Mouse (Mus musculus) cerebellum, adult 2 months (tissue): ENCODE data around the gene Gm5134. TPM values are rescaled to one million over a fixed set of nuclear protein-coding genes. Genes with fewer than 3 reads are reported as not detected.

Experiments used
- DNase-seq, 2 experiments: peaks; one replicate each; pipeline ENCODE4 v3.0.0; 2021
- H3K27ac ChIP-seq: fragments of 200-500 bp; 2 replicates; pipeline ENCODE4 v1.5.1; 2012; ENCODE audit warnings: low read length, control low read depth, inconsistent platforms; ENCODE audit not compliant: insufficient read depth
- H3K27me3 ChIP-seq: fragments of 200-500 bp; 2 replicates; pipeline ENCODE4 v1.6.1; 2012; ENCODE audit warnings: inconsistent platforms, mild to moderate bottlenecking, low read length, moderate library complexity; ENCODE audit not compliant: control insufficient read depth, insufficient read depth
- H3K4me1 ChIP-seq: fragments of 200-500 bp; 2 replicates; pipeline ENCODE4 v1.6.1; 2011; ENCODE audit warnings: low read length; ENCODE audit not compliant: control insufficient read depth, insufficient read depth
- H3K4me3 ChIP-seq: fragments of 200-500 bp; replicated peaks from 2 replicates; pipeline ENCODE3; 2011; ENCODE audit warnings: mild to moderate bottlenecking, low read depth, low read length, control low read depth; ENCODE audit not compliant: insufficient read depth
- CTCF ChIP-seq: fragments of 200-500 bp; IDR thresholded peaks from 2 replicates; pipeline ENCODE4 v1.5.1; 2011; ENCODE audit warnings: low read depth, mild to moderate bottlenecking, control low read depth, low read length, moderate library complexity, borderline replicate concordance; ENCODE audit not compliant: insufficient read depth
- POLR2A ChIP-seq: fragments of 200-500 bp; IDR thresholded peaks from 2 replicates; pipeline ENCODE4 v1.6.1; 2011; ENCODE audit warnings: low read length, control low read depth, borderline replicate concordance; ENCODE audit not compliant: insufficient read depth
- WGBS: fragments of 180-500 bp; shearing (Covaris S2); methylation state at CpG from one replicate; pipeline ENCODE4 v1.1.7; 2018; 5-methylcytosine and 5-hydroxymethylcytosine counted together
- polyA plus RNA-seq: library from polyadenylated mRNA; depleted of rRNA; stranded (reverse); fragments of >200 nt; gene quantifications from 2 replicates; pipeline ENCODE4 v1.2.3, GENCODE M21; 2012

Gene Gm5134
- polyA plus RNA-seq, 1 experiment: 0.08 TPM

DNA sequence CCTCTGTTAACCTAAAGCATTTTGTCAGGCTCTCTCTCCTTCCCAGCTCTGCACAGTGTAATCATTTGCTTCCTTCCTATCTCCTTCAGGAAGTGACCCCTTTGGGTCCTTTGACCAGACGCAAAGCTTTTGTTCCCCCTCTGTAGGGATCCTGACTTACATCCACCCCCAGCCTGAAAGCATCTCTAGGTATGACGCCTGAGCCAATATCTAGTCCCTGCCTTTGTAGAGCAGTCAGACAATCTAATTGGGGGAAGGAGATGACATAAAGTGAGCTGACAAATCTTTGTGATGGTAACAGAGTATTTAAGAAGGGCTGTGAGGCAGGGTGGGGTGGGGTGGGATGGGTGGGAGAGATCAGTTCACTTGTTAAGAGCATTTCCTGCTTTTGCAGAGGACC lies 48.3 kb downstream of the Gm5134 start:
- Histone ChIP-seq H3K27me3 (no peaks in the 10 kb centered on the region), H3K4me3 (no peak overlapping the region), H3K4me1 (peaks cover 17% of the 10 kb centered on the region), H3K27ac (peak overlapping the region; percentile 85)
- 18% methylated on average over 2 of the region's 2 CpGs for WGBS
- no peak for DNase-seq
- TF ChIP-seq CTCF (no peak), POLR2A (no peak)

DNA sequence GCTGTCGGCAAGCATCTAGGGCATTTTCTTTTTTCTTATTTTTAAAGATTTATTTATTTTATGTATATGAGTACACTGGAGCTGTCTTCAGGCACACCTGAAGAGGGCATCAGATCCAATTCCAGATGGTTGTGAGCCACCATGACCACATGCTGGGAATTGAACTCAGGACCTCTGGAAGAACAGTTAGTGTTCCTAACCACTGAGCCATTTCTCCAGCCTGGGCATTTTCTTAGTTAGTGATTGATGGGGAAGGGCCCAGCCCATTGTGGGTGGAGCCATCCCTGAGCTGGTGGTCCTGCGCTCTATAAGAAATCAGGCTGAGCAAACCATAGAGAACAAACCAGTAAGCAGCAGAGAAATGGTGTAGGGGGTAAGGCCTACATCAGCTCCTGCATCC lies 48.9 kb downstream of the Gm5134 start:
- Histone ChIP-seq H3K4me1 (peaks cover 17% of the 10 kb centered on the region), H3K27ac (no peak overlapping the region; the same call in 1 of the 2 replicates), H3K4me3 (no peak overlapping the region), H3K27me3 (no peaks in the 10 kb centered on the region)
- no peak for DNase-seq
- TF ChIP-seq POLR2A: no peak
- TF ChIP-seq CTCF: no peak
- WGBS: 89% methylated on average over 2 of the region's 2 CpGs

DNA sequence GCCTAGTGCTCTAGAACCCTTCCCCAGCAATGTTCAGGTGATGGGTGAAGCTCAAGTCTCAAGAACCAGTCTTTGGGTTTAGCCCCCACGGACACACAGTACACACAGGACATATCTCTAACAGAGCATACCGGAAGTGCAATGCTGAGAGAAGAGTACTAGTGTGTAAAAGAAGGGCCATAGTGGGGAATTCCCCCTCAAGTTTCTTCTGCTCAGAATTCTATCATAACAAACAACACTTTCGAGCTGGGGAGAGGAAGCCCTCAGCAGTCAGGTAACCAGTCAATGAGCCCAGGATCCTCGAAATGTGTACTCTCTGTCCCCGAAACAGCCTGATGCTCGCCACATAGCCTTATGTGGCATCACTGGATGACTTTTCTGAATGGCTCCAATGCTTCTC lies 52.1 kb downstream of the Gm5134 start:
- DNase-seq: no peak
- no peaks in the 10 kb centered on the region for H3K27me3 ChIP-seq
- TF ChIP-seq POLR2A (no peak), CTCF (no peak)
- H3K27ac ChIP-seq: no peak overlapping the region
- no peak overlapping the region for H3K4me3 ChIP-seq
- H3K4me1 ChIP-seq: peaks cover 15% of the 10 kb centered on the region
- 96% methylated on average over 6 of the region's 6 CpGs for WGBS

DNA sequence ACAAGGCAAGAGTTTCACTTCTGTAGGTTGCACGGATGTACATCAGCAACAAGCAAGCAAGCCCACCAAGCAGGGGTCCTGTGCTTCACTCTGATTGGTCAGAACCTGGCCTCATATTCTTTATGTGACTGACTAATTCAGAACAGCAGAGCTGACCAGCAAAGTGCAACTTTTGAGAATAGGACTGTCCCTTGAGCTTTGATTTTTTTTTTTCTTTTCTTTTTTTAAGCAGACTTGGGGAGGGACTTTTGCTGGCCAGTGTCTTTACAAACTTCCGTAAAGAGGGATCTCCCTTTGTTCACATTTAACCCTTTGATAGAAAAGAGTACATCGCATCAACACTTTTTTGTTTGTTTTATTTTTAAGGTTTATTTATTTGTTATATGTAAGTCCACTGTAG lies 55.5 kb downstream of the Gm5134 start:
- no peak overlapping the region for H3K27ac ChIP-seq
- DNase-seq: no peak
- no peak overlapping the region for H3K4me3 ChIP-seq
- no peaks in the 10 kb centered on the region for H3K4me1 ChIP-seq
- H3K27me3 ChIP-seq: no peaks in the 10 kb centered on the region
- TF ChIP-seq POLR2A (no peak), CTCF (no peak)
- 67% methylated on average over 3 of the region's 3 CpGs for WGBS

DNA sequence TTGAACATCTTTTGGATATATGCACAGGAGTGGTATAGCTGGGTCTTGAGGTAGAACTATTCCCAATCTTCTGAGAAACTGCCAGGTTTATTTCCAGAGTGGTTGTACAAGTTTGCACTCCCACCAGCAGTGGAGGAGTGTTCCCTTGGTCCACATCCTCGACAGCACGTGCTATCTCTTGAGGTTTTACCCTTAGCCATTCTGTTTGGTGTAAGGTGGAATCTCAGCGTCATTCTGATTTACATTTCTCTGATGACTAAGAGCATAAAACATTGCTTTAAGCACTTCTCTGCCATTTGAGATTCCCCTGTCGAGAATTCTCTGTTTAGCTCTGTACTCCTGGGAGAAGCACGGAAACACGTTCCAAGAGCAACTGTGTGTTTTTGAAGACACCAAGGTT lies 58.6 kb downstream of the Gm5134 start:
- Histone ChIP-seq H3K4me1 (no peaks in the 10 kb centered on the region), H3K27me3 (no peaks in the 10 kb centered on the region), H3K27ac (no peak overlapping the region), H3K4me3 (no peak overlapping the region)
- 53% methylated on average over 6 of the region's 6 CpGs for WGBS
- DNase-seq: no peak
- TF ChIP-seq POLR2A (no peak), CTCF (no peak)

DNA sequence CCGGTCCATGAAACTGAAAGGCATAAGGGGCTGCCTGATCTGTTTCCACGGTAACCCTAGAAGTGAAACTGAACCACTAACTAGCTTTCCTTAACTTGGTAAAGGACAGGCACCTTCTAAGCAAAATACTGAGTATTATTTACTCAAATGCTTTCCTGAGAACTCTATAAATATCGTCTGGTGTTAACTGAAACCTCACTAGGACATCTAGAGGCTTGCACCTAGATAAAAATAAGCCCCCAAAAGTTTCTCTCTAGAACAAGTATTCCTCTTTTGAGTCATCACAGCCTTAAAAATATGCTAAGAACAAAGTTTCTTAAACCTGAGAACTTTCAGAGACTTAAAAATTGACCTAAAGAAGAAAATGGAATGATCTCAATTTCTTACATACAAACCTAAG lies 62.6 kb downstream of the Gm5134 start:
- H3K27me3 ChIP-seq: no peaks in the 10 kb centered on the region
- TF ChIP-seq CTCF (no peak), POLR2A (no peak)
- no peak overlapping the region for H3K27ac ChIP-seq
- no peak overlapping the region for H3K4me3 ChIP-seq
- WGBS: 92% methylated on average over 3 of the region's 3 CpGs
- DNase-seq: no peak
- H3K4me1 ChIP-seq: no peaks in the 10 kb centered on the region

DNA sequence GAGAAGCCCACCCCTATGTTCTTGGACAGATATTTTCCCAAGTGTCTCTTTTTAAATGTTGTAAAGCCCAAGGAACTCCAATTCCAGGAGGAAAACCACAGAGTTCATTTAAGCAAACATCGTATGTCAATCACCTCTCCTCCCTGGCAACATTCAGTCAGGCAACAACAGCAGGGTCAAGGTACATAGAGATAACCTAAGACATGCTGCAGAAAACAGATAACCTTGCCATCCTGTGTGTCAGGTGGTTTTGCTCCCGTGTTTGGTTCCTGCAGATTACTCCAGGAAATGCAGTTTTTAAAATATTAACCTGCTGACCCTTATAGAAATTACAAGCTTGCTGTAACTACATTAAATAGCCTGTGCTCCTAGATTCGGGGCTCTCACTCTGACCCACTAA lies 67.4 kb downstream of the Gm5134 start:
- 82% methylated on average over 3 of the region's 3 CpGs for WGBS
- H3K27ac ChIP-seq: no peak overlapping the region
- DNase-seq: no peak
- no peak overlapping the region for H3K4me3 ChIP-seq
- no peaks in the 10 kb centered on the region for H3K4me1 ChIP-seq
- TF ChIP-seq CTCF (no peak), POLR2A (no peak)
- no peaks in the 10 kb centered on the region for H3K27me3 ChIP-seq

DNA sequence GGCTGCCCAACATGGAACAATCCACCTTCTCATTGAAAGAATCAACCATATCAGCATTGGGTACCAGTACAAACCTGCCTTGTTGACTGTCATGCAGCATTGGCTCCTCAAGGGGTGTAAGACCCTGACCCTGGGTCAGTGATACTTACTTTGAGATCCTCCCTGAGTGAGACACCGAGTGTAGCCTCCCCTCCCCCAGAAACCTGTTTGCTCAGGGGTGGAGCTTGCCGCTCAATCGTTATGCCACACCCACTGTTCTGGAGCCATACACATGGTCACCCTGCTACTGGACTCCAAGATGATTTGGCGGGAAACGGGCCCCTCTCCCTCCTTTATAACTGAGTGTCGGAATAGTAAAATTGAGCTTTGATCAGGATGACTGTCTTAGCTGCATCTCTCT lies 69.6 kb downstream of the Gm5134 start:
- no peaks in the 10 kb centered on the region for H3K27me3 ChIP-seq
- no peak for TF ChIP-seq POLR2A
- TF ChIP-seq CTCF: no peak
- H3K4me1 ChIP-seq: no peaks in the 10 kb centered on the region
- WGBS: 93% methylated on average over 6 of the region's 6 CpGs
- DNase-seq: no peak
- no peak overlapping the region for H3K4me3 ChIP-seq
- H3K27ac ChIP-seq: no peak overlapping the region
